Mouse (Mus musculus) adrenal gland (tissue): ENCODE measurements at regions not wholly inside any gene's neighbourhood (a gene's known extent, or its start where the extent isn't known, plus 50 kb on each side); places are given as distances from the start of the nearest gene placed in this dataset.

Experiments used
- intact Hi-C: fragments of 180-260 bp; cut with DNase I; formaldehyde crosslinking; loops from one replicate; pipeline ENCODE4 v1.15.1; 2025

GRCm38 (mm10) chr9:67693716-67694115 lies 65.5 kb upstream of the C2cd4b start:
- intact Hi-C loops, result no loop called here

GRCm38 (mm10) chr9:67698796-67699195 lies 60.4 kb upstream of the C2cd4b start:
- intact Hi-C loops, result no loop called here

GRCm38 (mm10) chr9:67699846-67700579 lies 59.2 kb upstream of the C2cd4b start:
- intact Hi-C loops, result no loop called here

- intact Hi-C loops, result no loop called here
Observed at GRCm38 (mm10) chr9:67708246-67708960, 50.8 kb upstream of the C2cd4b start.
